Mouse (Mus musculus): ENCODE measurements around the gene Ksr1. TPM values are rescaled to one million over a fixed set of nuclear protein-coding genes. Genes with fewer than 3 reads are reported as not detected.
A peak's percentile ranks its signal among the peaks of the same experiment; 100 is the strongest.

Ksr1 gene
- polyA plus RNA-seq, 1 experiment = 12.2 TPM

DNA sequence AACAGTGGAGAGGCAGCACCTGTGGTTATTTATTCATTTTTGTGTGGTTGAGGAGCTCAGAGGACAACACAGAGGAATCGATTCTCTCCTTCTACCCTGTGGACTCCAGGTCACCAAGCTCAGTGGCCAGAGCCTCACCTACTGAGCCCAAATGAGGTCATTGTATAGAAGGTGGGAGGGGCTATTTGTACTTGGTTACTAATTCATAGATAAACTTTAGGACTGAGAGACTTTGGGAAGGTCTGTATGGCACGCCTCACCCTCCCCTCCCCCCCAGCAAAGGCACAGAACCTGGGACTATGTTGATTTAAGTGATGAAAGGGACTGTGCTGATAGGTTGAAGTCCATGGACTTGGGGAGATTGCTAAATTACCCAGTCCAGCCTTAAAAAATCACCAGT is 164.2 kb downstream of the Ksr1 start:
- DNase-seq (ENCODE audit: low spot score) = no peak

DNA sequence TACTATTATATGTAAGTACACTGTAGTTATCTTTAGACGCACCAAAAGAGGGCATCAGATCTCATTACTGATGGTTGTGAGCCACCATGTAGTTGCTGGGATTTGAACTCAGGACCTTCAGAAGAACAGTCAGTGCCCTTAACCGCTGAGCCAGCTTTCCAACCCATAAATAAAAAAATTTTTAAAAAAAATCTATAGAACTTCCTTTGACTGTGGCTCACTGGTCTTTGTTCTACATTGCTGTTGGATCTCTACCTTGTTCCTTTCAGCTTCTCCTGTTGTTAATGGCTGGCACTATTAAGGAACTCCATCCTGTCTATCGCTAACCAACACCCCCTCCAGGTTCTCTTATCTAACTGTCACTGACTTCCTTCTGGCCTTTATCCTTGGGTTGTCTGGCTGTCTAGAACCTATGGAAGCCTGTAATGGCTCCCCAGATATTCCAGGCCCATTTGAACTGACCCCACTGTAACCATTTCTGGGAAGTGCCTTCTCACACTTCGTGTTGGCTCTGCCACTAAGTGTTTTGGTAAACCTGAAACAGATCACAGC is 166.0 kb downstream of the Ksr1 start:
- DNase-seq (ENCODE audit: low spot score) = no peak

DNA sequence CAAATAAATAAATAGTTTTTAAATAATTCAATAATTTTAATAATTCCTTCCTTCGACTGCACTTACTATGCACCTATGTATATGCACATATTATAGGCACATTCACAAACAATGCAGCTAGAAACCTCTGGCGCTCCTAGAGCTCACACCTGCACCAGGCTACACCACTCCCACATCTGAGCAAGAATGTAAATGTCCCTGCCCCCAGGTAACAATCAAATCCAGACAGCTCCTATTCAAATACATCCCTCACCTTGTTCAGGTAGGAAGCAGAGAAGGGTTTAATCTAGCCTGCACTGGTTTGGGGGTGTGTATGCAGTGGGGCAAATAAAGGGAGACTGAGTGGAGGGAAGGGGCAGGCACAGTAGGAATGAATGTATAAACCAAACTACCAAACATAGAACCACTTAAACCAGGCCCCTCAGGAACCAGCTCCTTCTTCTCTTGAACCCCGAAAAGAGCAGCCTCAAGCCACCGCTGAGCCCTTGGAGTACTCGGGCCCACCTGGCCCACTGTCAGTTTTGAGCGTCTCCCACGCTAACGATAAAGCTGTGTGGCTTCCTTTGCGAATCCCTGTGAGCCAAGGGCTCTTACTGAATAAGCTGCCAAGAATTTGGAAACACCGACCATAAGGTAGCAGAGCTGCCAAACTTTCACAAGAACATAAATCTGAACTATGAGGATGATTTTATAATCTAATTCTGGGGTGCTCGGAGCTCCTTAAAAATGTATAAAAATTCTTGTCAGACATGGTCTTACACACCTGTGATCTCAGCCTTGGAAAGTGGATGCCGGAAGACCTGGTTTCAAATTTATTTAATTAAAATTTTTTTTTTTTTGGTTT is 167.8 kb downstream of the Ksr1 start:
- no peak for DNase-seq (ENCODE audit: low spot score)

DNA sequence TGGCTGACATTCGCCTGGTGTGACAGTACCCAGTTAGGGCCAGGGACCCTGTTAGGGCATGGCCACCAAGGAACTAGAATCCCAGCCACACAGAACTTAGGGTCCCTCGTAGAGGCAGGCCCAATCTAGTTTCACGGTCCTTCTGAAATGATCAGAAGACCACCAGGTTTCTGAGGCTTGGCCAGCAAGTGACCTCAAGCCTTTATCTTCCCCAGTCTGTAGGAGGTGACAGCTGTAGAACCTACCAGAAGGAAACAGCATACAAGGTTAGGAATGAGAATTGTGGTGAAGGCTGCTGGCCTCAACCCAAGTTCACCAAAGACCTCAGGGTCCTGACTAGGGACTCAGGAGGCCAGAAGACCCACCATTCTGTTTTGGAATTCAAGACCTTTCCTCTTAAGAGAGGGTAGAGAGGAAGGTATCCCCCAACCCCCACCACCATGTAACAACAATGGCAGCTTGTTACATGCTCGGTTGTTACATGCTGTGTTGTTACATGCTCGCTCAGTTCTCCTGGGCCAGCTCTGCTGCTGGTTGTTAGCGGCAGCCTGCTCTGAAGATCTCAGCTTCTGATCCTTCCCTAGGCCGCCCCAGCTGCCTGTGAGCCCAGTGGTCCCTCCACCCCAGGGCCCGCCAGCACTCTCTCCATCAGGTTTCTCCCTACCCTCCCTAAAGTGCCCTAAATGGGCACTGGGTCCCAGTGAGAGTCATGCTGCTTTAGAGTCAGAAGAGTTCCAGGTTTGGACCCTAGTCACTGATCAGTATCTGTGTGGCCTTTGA is 169.3 kb downstream of the Ksr1 start:
- DNase-seq (ENCODE audit: low spot score) = no peak

DNA sequence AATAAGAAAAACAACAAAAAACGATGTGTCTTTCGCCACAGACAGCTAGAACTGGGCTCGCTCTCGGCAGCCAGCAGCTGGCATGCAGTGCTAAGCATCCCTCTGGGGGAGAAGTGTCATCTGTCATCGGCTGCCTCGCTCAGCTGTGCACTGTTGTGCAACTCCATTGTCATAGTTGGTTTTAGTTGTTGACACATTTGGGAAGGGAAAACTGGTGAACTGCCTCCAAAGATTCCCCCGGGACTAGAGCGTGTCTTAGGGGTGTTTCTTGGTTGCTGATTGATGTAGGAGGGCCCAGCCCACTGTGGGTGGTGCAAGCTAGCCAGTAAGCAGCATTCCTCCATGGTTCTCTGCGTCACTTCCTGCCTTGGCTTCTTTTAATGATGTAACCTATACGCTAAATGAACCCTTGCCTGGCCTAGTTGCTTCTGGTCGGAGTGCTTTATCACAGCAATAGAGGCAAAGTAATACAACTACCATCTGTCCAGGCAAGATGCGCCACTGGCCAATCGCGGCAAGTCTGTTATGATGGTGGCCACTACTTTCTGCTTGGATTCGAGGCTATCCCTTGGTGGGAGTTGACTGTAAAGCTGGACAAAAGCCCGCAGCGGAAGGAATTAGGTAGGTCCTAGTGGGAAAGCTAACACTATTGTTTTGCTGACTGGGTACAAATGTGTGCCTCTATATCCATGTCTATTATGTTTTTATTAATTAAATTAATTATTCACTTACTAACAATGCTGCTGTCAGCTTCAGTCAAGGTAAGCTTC is 172.6 kb downstream of the Ksr1 start:
- DNase-seq (ENCODE audit: low spot score) = peak; percentile 16

DNA sequence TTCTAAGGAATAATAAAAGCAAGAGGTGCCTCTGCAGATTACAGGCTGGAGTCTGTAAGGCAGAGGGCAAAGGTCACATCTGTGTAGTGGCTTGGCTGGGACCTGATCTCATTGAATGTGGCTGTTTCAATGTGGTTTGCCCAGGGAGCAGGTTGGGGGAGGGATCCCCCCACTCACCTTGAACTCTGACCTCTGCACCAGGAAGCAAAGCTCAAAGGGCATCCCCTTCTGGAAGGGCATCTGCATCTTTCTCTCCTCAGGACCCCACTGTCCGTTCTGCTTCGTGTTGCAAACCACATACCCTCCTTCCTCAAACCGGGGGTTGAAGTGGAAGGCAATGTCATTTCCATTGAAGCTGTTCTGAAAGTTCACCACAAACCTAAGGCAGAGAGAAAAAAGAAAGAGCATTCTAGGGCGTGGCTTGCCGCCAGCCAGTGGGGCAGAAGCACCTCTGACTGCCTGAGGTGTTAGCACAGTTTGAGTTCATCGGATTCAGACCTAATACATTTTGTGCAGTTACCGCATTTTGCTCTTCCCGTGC is 173.3 kb downstream of the Ksr1 start:
- no peak for DNase-seq (ENCODE audit: low spot score)

DNA sequence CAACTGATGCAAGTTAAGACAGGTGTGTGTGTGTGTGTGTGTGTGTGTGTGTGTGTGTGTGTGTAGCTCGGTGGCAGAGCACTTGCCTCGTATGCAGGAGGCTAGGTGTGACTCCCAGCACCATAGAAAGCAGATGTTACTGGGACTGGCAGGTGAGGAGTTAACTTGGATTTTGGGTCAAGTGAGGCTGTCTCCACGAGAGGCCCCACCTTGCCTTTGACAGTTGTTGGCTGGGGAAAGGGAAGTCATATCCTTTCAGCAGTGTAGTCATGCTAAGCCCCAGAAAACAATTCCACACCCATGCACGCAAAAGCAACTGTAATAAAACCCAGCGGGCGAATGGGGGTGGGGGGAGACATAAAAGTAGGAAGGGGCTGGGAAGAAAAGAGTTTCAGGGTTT is 173.9 kb downstream of the Ksr1 start:
- DNase-seq (ENCODE audit: low spot score) = no peak

DNA sequence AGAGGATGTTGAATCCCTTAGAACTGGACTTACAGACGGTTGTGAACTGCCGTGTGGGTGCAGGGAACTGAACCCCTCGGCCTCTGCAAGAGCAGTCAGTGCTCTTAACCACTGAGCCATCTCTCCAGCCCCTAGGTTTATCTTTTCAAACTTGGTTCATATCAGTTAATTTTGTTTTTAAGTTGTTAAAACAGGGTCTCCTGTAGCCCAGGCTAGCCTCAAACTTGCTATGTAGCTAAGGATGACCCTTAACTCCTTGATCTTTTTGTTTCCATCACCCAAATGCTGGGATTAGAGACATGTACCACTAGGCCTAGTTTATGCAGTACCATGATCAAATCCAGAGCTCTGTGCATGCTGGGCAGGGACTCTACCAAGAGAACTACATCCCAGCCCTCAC is 174.5 kb downstream of the Ksr1 start:
- DNase-seq (ENCODE audit: low spot score) = no peak

DNA sequence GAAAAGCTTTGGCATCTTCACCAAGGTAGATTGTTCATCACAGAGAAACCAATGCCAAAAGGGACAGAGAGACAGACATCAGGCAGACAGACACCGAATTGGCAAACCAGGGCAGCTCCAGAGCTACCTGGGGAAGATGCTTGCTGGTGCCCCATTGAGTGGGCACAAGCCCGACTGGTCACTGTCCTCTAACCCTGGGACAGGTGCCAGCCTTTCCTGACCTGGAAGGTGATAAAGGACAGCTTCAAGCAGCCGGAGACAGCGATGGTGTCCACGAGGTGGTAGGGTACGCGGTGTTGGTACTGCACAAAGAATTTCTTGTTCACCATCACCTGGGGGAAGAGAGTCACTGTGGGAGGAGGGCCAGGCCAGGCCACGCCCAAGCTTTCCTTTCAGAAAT is 175.1 kb downstream of the Ksr1 start:
- DNase-seq (ENCODE audit: low spot score) = no peak

DNA sequence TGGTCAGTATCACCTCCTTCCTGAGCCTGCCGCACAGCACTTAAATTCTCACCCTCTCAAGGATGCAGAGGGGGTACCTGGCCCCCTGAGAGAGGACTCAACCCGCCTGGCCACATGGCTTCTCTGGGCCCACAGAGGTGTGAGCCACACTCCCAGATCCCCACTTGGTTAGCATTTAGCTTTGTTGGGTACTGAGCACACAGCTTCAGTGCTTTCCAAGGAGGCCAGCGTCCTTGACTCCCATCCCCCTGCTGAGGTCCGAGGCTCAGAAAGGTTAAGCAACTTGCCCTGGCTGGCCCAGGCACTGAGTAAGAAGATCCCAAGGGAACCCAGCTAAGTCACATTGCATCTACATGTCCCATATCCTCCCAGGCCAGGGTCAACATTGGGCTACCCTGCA is 178.1 kb downstream of the Ksr1 start:
- DNase-seq (ENCODE audit: low spot score) = no peak

DNA sequence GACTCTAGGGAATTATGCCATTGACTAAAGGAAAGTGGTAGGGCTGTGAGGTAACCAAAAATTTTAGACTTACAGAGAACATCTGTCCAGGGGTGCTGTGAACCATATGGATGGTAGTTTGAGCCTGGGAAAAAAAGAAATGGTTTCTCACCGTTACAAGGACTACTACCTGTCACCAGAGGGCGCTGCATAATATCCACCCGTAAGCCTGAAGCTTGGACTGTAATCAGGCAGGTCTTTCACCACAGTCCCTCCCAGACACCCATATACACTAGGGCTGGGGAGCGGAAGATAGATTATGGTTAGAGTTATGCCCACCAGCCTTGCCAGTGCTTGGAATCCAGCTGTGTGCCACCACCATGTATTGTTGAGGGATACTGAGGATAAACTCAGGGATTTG is 178.8 kb downstream of the Ksr1 start:
- DNase-seq (ENCODE audit: low spot score) = no peak

Other genes with a start within 250 kb of the Ksr1 start
- 1.1 TPM in 2 replicates for gene Nos2, start 225.6 kb downstream of the Ksr1 start, polyA plus RNA-seq (2012; rRNA removed)
- gene Lgals9, start 161.5 kb downstream of the Ksr1 start, polyA plus RNA-seq (2012; rRNA removed) = 74.3 and 76.8 TPM in 2 replicates
- gene Wsb1, start 108.3 kb upstream of the Ksr1 start, polyA plus RNA-seq (2012; rRNA removed) = 98.9 and 164 TPM in 2 replicates
- gene Gm9964, start 150.5 kb upstream of the Ksr1 start, polyA plus RNA-seq (2012; rRNA removed) = not detected in 2 replicates
- 16.8 and 19.7 TPM in 2 replicates for gene Nf1, start 193.3 kb upstream of the Ksr1 start, polyA plus RNA-seq (2012; rRNA removed)